Mouse (Mus musculus) gastrocnemius, adult 2 months (tissue): ENCODE measurements at regions not wholly inside any gene's neighbourhood (a gene's known extent, or its start where the extent isn't known, plus 50 kb on each side); places are given as distances from the start of the nearest gene placed in this dataset.

Experiments used
- DNase-seq: peaks from one replicate; pipeline ENCODE4 v3.0.0; 2022
- H3K27ac ChIP-seq: fragments of 200-600 bp; 2 replicates; pipeline ENCODE4 v1.8.1; 2022; ENCODE audit warnings: mild to moderate bottlenecking
- H3K4me3 ChIP-seq: fragments of 200-600 bp; 2 replicates; pipeline ENCODE4 v1.8.1; 2022; ENCODE audit warnings: mild to moderate bottlenecking, moderate library complexity
- CTCF ChIP-seq: fragments of 200-600 bp; IDR thresholded peaks from 2 replicates; pipeline ENCODE4 v1.8.1; 2022; ENCODE audit warnings: antibody characterized with exemption, mild to moderate bottlenecking, moderate library complexity
- intact Hi-C: fragments of 180-260 bp; cut with DNase I; formaldehyde crosslinking; loops from one replicate; pipeline ENCODE4 v1.15.1; 2025

DNA sequence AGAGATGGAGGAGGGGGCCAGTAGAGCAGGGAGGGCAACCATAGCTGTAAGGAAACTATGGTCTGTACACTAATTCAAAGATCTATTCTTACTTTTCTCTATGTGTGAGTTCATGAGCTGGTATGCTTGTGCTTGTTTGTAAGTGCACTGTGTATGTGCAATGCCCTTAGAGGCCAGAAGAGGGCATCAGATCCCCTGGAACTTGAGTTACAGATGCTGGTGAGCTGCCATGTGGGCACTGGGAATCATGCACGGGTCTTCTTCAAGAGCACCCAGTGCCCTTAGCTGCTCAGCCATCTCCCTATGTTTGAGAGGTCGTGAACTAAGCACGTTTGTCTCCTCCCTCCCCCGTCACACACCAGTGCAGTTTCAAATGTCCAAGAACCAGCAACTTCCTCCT, 68.9 kb downstream of the Tbx3 start:
- intact Hi-C loops: no loop called here
- Histone ChIP-seq H3K4me3 (no peak overlapping the region), H3K27ac (no peak overlapping the region)
- no peak for DNase-seq
- no peak for TF ChIP-seq CTCF

DNA sequence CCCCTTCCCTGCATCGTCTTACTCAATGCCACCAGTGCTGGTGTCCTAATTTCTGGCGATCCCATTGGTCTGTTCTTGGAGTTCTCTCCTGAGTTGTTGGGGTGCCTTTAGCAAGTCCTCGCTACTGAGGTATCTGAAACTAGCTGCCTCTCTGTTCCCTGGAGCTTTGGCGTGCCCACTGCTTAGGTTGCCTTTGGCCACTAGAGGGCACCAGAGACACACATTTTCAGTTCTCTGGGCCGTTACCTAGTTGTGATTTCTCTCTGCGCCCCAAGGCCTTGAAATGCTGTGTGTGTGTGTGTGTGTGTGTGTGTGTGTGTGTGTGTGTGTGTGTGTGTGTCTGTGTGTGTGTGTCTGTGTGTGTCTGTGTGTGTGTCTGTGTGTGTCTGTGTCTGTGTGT, 70.6 kb downstream of the Tbx3 start:
- intact Hi-C loops: loop anchor here (2.0 kb wide), 1 partner anchor 348 kb away; no protein-coding TSS in a partner anchor
- peak; percentile 76 for TF ChIP-seq CTCF
- Histone ChIP-seq H3K27ac (no peak overlapping the region), H3K4me3 (no peak overlapping the region)
- DNase-seq: peak; percentile 46

DNA sequence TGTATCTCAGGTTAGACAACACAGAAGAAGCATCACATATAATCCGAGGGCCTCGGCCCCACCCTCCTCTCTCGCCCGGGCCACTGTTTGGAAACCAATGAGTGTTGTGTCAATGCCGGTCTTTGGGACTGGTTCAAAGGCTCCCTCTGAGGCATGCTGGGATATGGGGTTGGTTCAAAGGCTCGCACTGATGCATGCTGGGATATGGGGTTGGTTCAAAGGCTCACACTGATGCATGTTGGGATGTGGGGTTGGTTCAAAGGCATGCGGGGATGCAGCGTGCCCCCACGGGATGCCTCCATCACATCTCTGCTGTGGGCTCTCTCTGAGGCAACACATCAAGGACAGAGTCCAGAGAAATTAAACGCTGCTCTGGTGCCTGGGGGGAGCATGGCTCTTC, 73.3 kb downstream of the Tbx3 start:
- no peak for TF ChIP-seq CTCF
- H3K4me3 ChIP-seq: no peak overlapping the region
- intact Hi-C loops: no loop called here
- H3K27ac ChIP-seq: no peak overlapping the region
- DNase-seq: no peak

- no peak overlapping the region for H3K4me3 ChIP-seq
- no peak for DNase-seq
- TF ChIP-seq CTCF: peak; percentile 34
- no peak overlapping the region for H3K27ac ChIP-seq
- intact Hi-C loops: no loop called here
These were observed 76.6 kb downstream of the Tbx3 start for GRCm38 (mm10) chr5:119747038-119747437.

DNA sequence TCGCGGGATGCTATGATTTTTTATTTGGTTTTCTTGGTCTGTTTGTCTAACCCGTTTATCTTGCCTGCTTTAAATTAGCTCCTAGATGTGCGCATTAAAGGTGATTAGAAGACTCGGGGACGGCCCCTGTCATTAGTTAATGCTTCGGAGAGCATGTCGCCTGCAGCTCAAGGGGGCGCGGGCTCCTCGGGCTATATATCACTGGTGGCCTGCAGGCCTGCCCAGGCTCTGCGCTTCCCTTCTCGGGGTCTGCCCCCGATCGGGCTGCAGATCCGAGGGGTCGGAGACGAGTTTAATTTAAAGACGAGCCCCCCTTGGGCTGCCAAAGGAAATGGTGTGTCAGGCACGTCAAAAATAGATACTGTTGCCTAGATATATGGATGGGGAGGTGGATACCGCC, 78.2 kb downstream of the Tbx3 start:
- no peak for DNase-seq
- no peak overlapping the region for H3K4me3 ChIP-seq
- intact Hi-C loops: no loop called here
- no peak for TF ChIP-seq CTCF
- no peak overlapping the region for H3K27ac ChIP-seq

DNA sequence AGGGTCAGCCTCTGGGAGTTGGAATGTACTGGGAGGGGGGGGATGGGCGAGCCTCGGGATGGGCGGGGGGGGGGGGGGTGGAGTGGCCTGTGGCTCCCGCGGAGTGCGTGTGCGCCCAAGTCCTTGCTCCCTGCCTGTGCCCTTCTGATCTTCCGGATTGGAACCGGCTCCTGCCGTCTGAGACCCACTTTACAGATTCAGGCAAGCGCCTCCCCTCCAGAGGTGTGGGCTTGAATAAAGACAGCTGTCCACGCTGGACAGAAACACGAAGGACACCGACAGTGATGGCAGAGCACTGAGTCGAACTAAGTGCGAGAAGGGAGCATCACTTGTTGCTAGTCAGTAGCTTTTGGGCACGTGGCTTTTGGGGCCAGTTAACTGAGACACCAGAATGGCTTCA, 78.7 kb downstream of the Tbx3 start:
- Histone ChIP-seq H3K4me3 (no peak overlapping the region), H3K27ac (no peak overlapping the region)
- no peak for TF ChIP-seq CTCF
- DNase-seq: no peak
- intact Hi-C loops: no loop called here

DNA sequence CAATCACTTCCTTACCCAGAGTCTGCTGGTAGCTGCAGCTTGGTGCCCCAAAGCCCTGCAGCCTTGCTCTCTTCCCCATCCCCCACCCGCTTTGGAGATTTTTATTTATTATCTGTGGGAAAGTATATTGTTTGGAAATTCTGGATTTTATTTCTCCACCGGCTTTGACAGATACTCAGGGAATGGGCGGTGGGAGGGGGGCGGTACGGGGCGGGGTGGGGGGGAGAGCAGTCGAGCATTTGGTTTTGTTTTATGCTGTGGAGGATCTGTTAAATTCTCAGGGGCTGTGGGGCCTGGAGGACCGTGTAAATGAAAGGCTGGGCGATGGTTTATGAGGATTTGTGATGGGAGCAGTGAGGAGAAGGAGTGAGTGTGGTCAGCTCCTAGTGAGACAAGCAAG, 76.7 kb upstream of the Tbx5 start:
- no peak for TF ChIP-seq CTCF
- intact Hi-C loops: no loop called here
- Histone ChIP-seq H3K4me3 (no peak overlapping the region), H3K27ac (no peak overlapping the region)
- no peak for DNase-seq

DNA sequence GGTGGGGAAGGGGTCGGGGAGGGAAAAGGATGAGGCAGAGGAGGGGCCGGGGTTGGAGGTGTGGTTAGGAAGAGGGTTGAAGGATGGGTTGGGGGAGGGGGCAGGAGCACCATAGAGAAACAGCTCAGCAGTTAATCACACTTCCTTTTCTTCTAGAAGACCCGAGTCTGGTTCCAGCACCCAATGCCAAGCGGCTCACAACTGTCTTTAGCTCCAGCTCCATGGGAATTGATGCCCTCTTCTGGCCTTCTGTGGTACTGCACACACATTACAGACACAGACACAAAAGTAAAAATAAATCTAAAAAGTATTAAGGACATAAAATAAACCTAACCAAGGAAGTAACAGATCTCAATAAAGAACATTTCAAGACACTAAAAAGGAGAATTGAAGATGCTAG, 73.6 kb upstream of the Tbx5 start:
- DNase-seq: no peak
- intact Hi-C loops: no loop called here
- H3K27ac ChIP-seq: no peak overlapping the region
- no peak for TF ChIP-seq CTCF
- H3K4me3 ChIP-seq: no peak overlapping the region

DNA sequence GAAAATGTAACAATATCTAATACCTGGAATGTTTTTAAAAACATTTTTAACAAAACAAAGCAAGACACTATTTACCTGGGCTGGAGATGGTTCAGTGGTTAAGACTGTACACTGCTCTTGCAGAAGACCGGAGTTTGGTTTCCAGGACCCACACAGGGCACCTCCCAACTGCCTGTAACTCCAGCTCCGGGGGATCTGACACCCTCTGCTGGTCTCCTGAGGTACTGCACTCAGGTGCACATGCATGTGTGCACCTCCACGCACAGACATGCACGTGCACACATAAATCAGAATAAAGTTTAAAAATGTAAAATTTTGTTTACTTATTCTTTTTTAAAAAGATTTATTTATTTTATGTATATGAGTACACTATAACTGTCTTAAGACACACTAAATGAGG, 70.4 kb upstream of the Tbx5 start:
- no peak overlapping the region for H3K27ac ChIP-seq
- DNase-seq: no peak
- TF ChIP-seq CTCF: no peak; the same call in 1 of the 2 replicates
- intact Hi-C loops: no loop called here
- H3K4me3 ChIP-seq: no peak overlapping the region

DNA sequence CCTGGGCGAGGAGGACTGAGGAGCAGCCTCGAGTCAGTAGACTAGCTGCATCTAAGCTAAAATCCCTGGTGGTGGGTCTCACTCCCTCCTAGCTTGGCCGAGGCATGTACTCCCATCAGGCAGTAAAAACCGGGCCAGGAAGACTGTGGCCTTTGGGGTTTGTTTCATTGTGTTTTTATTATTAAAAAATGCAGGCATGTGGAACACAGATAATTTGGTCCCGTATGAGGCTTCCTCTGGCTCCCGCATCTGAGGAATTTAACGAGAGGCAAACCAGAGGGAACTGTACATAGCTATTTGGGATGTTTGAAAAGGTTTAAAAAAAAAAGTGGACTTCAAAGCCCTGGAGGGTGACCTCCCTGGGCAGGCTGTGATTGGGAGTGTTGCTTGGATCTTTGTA, 69.1 kb upstream of the Tbx5 start:
- no peak for TF ChIP-seq CTCF
- no peak overlapping the region for H3K4me3 ChIP-seq
- intact Hi-C loops: no loop called here
- no peak for DNase-seq
- H3K27ac ChIP-seq: no peak overlapping the region

GRCm38 (mm10) chr5:119766372-119766771, 66.1 kb upstream of the Tbx5 start:
- intact Hi-C loops: no loop called here
- Histone ChIP-seq H3K4me3 (no peak overlapping the region), H3K27ac (no peak overlapping the region)
- DNase-seq: no peak
- no peak for TF ChIP-seq CTCF

DNA sequence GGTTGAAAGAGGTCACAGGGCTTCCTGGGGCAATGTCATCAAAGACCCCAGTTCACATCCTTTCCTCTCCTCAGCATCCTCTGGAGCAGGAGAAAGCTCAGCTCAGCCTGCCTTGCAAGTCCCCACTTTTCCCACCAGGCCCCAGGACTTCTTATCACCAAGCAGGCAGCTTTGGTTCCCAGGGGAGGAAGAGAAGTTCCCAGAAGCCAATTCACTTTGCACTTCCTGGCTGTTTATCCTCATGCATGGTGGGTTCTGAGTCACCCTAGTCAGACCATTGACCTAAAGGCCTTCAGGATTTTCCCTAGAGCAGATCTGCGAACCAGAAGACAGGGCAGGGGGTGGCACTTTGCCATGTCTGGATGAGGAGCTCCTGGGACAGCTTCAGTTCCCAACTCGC, 61.5 kb upstream of the Tbx5 start:
- Histone ChIP-seq H3K4me3 (no peak overlapping the region), H3K27ac (no peak overlapping the region)
- no peak for TF ChIP-seq CTCF
- no peak for DNase-seq
- intact Hi-C loops: no loop called here

DNA sequence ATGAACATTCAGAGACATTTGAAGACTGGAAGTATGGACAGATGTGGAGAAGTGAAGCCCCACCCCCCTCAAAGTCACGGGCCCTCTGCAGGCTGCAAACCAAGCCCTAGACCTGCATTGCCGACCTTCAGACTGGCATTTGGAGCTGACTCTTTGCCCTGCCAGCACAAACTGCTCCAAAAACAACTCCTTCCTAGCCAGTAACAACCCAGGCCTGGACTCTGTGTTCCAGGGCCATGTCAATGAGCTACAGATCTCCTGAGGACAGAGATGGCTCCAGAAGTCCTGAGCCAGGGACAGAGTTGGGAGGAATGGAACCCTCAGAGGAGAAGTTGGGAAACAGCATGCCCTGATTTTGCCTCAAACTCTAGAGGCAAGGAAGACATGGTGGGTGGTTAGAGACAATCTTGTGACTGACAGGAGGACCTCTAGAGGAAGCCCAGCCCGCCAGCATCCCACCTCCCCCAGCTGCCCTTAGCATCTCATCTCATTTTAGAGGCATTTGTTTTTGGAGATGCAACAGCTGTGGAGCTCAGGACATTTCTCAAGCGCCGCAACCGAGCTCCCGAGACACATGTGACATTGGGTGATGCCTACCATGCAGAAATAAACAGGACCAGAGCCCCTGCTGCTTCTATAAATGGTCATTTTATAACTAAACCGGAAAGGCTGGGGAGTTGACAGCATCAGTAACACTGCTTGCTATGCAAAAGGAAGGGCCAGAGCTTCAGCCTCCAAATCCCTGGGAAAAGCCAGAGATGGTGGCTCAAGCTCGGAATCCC, 56.2 kb upstream of the Tbx5 start:
- intact Hi-C loops: no loop called here
- DNase-seq: no peak
- Histone ChIP-seq H3K27ac (no peak overlapping the region), H3K4me3 (no peak overlapping the region)
- TF ChIP-seq CTCF: no peak

GRCm38 (mm10) chr5:119777836-119778235, 54.6 kb upstream of the Tbx5 start:
- peak; percentile 48 for TF ChIP-seq CTCF
- DNase-seq: no peak
- H3K4me3 ChIP-seq: no peak overlapping the region
- H3K27ac ChIP-seq: no peak overlapping the region
- intact Hi-C loops: no loop called here
